Mouse (Mus musculus) midbrain, postnatal 0 days (tissue): ENCODE data around the gene Krt81. TPM values are rescaled to one million over a fixed set of nuclear protein-coding genes. Genes with fewer than 3 reads are reported as not detected.

Experiments used
- ATAC-seq: fragments of 200-750 bp; cut with Nextera tagmentation; 2 replicates; pipeline ENCODE4 v1.8.0; 2017; ENCODE audit warnings: moderate number of reproducible peaks, mild to moderate bottlenecking, moderate TSS enrichment, moderate library complexity; ENCODE audit not compliant: low FRiP score
- DNase-seq: peaks from one replicate; pipeline ENCODE4 v3.0.0-alpha.2; 2015; ENCODE audit warnings: low spot score
- H3K27ac ChIP-seq: fragments of 300-500 bp; sonication (generic); 2 replicates; pipeline ENCODE4 v1.5.1; 2014; ENCODE audit warnings: low read depth, mild to moderate bottlenecking, low read length, mixed read lengths
- H3K27me3 ChIP-seq: fragments of 300-500 bp; sonication (generic); 2 replicates; pipeline ENCODE4 v1.6.1; 2014; ENCODE audit warnings: low read length, control low read depth, mixed read lengths; ENCODE audit not compliant: insufficient read depth
- H3K36me3 ChIP-seq: fragments of 300-500 bp; sonication (generic); 2 replicates; pipeline ENCODE4 v1.6.1; 2014; ENCODE audit warnings: low read length, control low read depth, mixed read lengths; ENCODE audit not compliant: insufficient read depth
- H3K4me1 ChIP-seq: fragments of 300-500 bp; sonication (generic); 2 replicates; pipeline ENCODE4 v1.6.1; 2014; ENCODE audit warnings: mild to moderate bottlenecking, control low read depth, antibody characterized with exemption, low read length, mixed read lengths; ENCODE audit not compliant: insufficient read depth
- H3K4me2 ChIP-seq: fragments of 300-500 bp; sonication (generic); 2 replicates; pipeline ENCODE4 v1.6.1; 2014; ENCODE audit warnings: low read depth, mild to moderate bottlenecking, low read length, mixed read lengths; ENCODE audit not compliant: poor library complexity, severe bottlenecking
- H3K4me3 ChIP-seq: fragments of 300-500 bp; sonication (generic); 2 replicates; pipeline ENCODE4 v1.5.1; 2014; ENCODE audit warnings: low read depth, mild to moderate bottlenecking, low read length, moderate library complexity
- H3K9ac ChIP-seq: fragments of 300-500 bp; sonication (generic); replicated peaks from 2 replicates; pipeline ENCODE4 v1.6.1; 2014; ENCODE audit warnings: mild to moderate bottlenecking, low read length, moderate library complexity, mixed read lengths; ENCODE audit not compliant: poor library complexity, severe bottlenecking
- H3K9me3 ChIP-seq: fragments of 300-500 bp; sonication (generic); 2 replicates; pipeline ENCODE4 v1.6.1; 2016; ENCODE audit warnings: low read length, control low read depth
- CTCF ChIP-seq: IDR thresholded peaks from 2 replicates; pipeline ENCODE4 v1.5.1; 2016; ENCODE audit warnings: antibody characterized with exemption, mild to moderate bottlenecking
- WGBS: fragments of 180-500 bp; shearing (Covaris S2); extraction: QIAGEN DNeasy Blood & Tissue Kit; methylation state at CpG from one replicate; pipeline ENCODE4 v1.1.7; 2014; 5-methylcytosine and 5-hydroxymethylcytosine counted together
- polyA plus RNA-seq: library from polyadenylated mRNA; unstranded; fragments of >200 nt; fragmentation: Nextera tagmentation; extraction: Ambion mirVana; gene quantifications from 2 replicates; pipeline ENCODE4 v1.2.1, GENCODE M21; 2015
- total RNA-seq: library from RNA; depleted of rRNA; stranded (reverse); fragments of >200 nt; gene quantifications from 2 replicates; pipeline ENCODE4 v1.2.3, GENCODE M21; 2014; rRNA removed

The Krt81 gene
- total and polyA plus RNA-seq, 2 experiments from 2014 or later: 0.49 TPM; not detected in 1

DNA sequence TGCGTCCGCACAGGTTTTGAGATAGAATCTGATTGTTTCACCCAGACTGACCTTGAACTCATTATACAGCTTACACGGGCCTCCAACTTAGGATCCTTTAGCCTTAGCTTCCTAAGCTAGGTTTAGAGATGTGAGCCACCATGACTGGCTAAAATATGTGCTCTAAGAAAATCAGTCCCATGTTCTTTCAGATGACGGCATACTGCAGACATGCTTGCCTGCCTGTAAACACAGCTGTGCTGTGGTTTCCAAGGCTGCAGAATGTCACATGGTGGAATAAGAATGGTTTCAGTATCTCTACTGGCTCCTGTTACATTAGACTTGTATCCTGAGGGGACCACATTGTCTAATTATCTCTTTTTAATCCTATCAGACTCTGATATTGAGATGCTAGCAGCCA lies 44.6 kb downstream of the Krt81 start:
- Histone ChIP-seq H3K27me3 (peaks cover 3% of the 10 kb centered on the region; the same call in 1 of the 2 replicates), H3K4me3 (no peak overlapping the region), H3K9me3 (no peaks in the 10 kb centered on the region), H3K27ac (no peak overlapping the region), H3K4me2 (no peak overlapping the region), H3K9ac (no peak overlapping the region), H3K4me1 (no peaks in the 10 kb centered on the region), H3K36me3 (no peaks in the 10 kb centered on the region)
- no peak for TF ChIP-seq CTCF
- DNase-seq (peak; percentile 35), ATAC-seq (no peak)
- 79% methylated on average over 4 of the region's 4 CpGs for WGBS

DNA sequence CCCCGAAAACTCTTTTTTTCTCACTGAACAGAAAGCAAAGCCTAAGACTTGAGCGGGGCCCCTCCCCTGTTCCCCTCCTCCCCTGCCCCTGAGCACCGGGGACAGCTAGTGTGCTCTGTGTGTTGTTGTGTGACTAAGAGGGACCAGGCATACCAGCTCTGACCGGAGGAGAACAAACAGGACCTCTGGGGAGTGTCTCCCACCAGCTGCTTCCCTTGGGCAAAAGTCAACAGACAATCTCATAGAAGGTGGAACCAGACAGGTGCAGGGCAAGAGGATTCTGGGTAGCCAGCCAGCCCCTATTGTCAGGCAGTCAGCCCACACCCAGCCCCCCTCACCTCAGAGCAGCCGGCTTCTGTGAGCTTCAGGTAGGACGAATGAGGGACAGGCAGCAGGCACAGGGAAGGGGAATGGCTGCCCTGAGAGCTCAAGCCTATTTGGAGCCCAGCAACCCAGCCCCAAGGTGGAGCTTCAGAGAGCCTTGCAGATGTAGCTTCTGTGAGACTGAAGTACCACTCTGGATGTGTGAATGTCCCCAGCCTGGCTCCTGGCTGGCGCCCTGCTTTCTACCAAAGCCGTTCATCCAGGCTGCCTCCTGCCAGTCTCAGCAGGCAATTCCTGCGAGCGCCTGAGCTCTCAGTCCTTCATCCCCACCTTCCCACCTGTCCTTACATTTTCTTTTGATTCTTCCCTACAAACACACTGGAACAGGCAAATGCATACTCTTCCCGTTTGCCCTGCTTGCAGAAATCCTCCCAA lies 48.6 kb downstream of the Krt81 start:
- no peak for ATAC-seq
- DNase-seq: no peak
- no peak overlapping the region for H3K27ac ChIP-seq
- 45% methylated on average over 11 of the region's 11 CpGs for WGBS
- H3K4me1 ChIP-seq: no peaks in the 10 kb centered on the region
- H3K4me2 ChIP-seq: no peak overlapping the region
- H3K9me3 ChIP-seq: no peaks in the 10 kb centered on the region
- no peak overlapping the region for H3K9ac ChIP-seq
- H3K27me3 ChIP-seq: peaks cover 13% of the 10 kb centered on the region
- no peak overlapping the region for H3K4me3 ChIP-seq
- no peaks in the 10 kb centered on the region for H3K36me3 ChIP-seq
- no peak for TF ChIP-seq CTCF

DNA sequence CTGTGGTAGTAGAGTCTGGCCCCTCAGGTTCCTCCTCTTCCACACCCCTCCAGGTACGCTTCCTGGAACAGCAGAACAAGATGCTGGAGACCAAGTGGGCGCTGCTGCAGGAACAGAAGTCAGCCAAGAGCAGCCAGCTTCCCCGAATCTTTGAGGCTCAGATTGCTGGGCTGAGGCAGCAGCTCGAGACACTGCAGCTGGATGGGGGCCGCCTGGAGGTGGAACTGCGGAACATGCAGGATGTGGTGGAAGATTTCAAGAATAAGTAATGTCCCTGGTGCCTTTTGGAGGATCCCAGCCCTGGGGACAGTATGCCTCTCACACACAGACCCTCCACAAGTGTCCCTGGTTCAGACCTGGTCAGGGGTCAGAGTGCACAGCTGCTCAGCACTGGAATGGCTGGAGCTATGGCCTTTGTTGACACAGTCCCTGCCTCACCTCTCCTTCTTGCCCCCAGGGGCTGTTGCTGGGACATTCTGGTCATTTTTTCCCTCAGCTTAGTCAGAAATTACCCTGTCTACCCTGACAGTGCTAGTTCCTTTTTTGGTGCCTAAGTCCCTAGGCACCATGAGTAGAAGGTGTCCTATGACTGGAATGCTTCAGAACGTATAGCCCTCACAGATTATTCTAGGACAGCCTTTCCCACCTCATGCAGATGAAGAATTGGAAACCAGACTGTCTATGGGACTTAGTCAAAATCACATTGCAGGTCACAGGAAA lies 49.5 kb downstream of the Krt81 start:
- ATAC-seq: no peak
- Histone ChIP-seq H3K4me1 (no peaks in the 10 kb centered on the region), H3K36me3 (no peaks in the 10 kb centered on the region), H3K9ac (no peak overlapping the region), H3K4me3 (no peak overlapping the region), H3K4me2 (no peak overlapping the region), H3K9me3 (no peaks in the 10 kb centered on the region), H3K27ac (no peak overlapping the region), H3K27me3 (peaks cover 10% of the 10 kb centered on the region)
- WGBS: 57% methylated on average over 7 of the region's 7 CpGs
- DNase-seq: no peak
- TF ChIP-seq CTCF: peak; percentile 35

DNA sequence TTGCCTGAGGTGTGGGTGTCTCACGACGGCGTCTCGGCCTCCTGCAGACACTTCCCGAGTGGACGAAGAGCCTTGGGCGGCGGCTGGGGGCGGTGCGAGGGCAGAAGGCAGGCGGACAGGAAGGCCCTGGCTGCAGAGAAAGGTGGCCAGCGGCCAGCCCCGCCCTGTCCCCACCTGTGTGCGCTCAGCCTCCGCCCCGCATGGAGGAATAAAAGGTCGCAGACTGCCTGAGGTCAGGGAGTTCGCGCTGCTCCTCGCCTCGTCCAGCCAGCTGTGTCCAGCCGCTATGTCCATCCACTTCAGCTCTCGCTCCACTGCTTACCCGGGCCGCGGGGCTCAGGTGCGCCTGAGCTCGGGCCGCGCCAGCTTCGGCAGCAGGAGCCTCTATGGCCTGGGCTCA lies 51.4 kb downstream of the Krt81 start:
- Histone ChIP-seq H3K4me1 (no peaks in the 10 kb centered on the region), H3K9ac (no peak overlapping the region), H3K27ac (no peak overlapping the region), H3K27me3 (peaks cover 10% of the 10 kb centered on the region), H3K36me3 (no peaks in the 10 kb centered on the region), H3K4me3 (no peak overlapping the region), H3K4me2 (no peak overlapping the region), H3K9me3 (no peaks in the 10 kb centered on the region)
- 27% methylated on average over 31 of the region's 31 CpGs for WGBS
- TF ChIP-seq CTCF: no peak
- ATAC-seq: no peak
- DNase-seq: no peak

DNA sequence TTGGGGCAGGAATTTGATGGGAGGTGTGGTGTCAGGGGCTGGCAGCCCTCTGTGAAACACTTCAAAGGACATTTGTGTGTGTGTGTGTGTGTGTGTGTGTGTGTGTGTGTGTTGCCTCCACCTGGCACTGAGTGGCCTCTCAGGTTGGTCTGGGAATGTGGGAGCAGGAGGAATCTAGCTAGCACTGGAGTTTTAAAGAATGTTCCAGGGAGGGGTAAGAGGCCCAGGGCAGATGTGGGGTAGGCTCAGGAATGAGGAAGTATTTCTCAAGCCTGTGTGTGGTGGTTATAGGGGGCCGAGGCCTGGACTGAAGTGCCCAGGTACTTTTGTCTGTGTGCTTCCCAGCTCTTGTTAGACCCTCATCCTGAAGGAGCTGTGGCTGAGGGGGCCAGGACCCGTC lies 52.8 kb downstream of the Krt81 start, which contains the start of gene Krt7:
Krt7 (plus strand) TSS at position 269 of the 400 bp plus-strand sequence.
- H3K4me3 ChIP-seq: no peak within 1 kb of the TSS
- DNase-seq (no peak), ATAC-seq (no peak)
- H3K4me2 ChIP-seq: no peak within 1 kb of the TSS
- no peaks in the 10 kb centered on the region for H3K36me3 ChIP-seq
- TF ChIP-seq CTCF: no peak
- peaks cover 10% of the 10 kb centered on the region for H3K27me3 ChIP-seq
- no peak within 1 kb of the TSS for H3K27ac ChIP-seq
- no peaks in the 10 kb centered on the region for H3K4me1 ChIP-seq
- no peaks in the 10 kb centered on the region for H3K9me3 ChIP-seq
- WGBS: 64% methylated on average over 2 of the region's 2 CpGs
- no peak within 1 kb of the TSS for H3K9ac ChIP-seq

Other genes starting within 250 kb of the Krt81 start
- gene Grasp, start 239.6 kb downstream of the Krt81 start, total RNA-seq: 6.3 and 7.7 TPM in 2 replicates
- 1.8 and 1.9 TPM in 2 replicates for gene Grasp, start 239.6 kb downstream of the Krt81 start, polyA plus RNA-seq
- 6.9 and 7.7 TPM in 2 replicates for gene Nr4a1, start 209.5 kb downstream of the Krt81 start, total RNA-seq
- 6.9 and 7.0 TPM in 2 replicates for gene Nr4a1, start 209.5 kb downstream of the Krt81 start, polyA plus RNA-seq
- gene Atg101, start 179.5 kb downstream of the Krt81 start, total RNA-seq: 33.5 and 61.1 TPM in 2 replicates
- 74.2 and 75.6 TPM in 2 replicates for gene Atg101, start 179.5 kb downstream of the Krt81 start, polyA plus RNA-seq
- gene 6030408B16Rik, start 170.5 kb downstream of the Krt81 start, total RNA-seq: not detected in 2 replicates
- gene 6030408B16Rik, start 170.5 kb downstream of the Krt81 start, polyA plus RNA-seq: 0.22 and 0.33 TPM in 2 replicates
- gene Krt80, start 93.6 kb downstream of the Krt81 start, total RNA-seq: 0.09 and 1.0 TPM in 2 replicates
- gene Krt80, start 93.6 kb downstream of the Krt81 start, polyA plus RNA-seq: 0.16 and 0.33 TPM in 2 replicates
- 0.49 and 0.52 TPM in 2 replicates for gene Krt7, start 52.7 kb downstream of the Krt81 start, total RNA-seq
- gene Krt7, start 52.7 kb downstream of the Krt81 start, polyA plus RNA-seq: 0.20 and 0.82 TPM in 2 replicates
- 0.76 and 1.2 TPM in 2 replicates for gene Krt87, start 24.9 kb downstream of the Krt81 start, total RNA-seq
- gene Krt87, start 24.9 kb downstream of the Krt81 start, polyA plus RNA-seq: 0.76 and 0.84 TPM in 2 replicates
- gene Krt88, start 16.0 kb downstream of the Krt81 start, total RNA-seq: not detected in 2 replicates
- not detected in 2 replicates for gene Krt88, start 16.0 kb downstream of the Krt81 start, polyA plus RNA-seq
- gene Krt86, start 9.7 kb upstream of the Krt81 start, total RNA-seq: 0.38 TPM in 1 of 2 replicates, not detected in the other
- 0.15 and 0.17 TPM in 2 replicates for gene Krt86, start 9.7 kb upstream of the Krt81 start, polyA plus RNA-seq
- gene Krt83, start 27.8 kb upstream of the Krt81 start, total RNA-seq: not detected in 2 replicates
- gene Krt83, start 27.8 kb upstream of the Krt81 start, polyA plus RNA-seq: not detected in 2 replicates
- not detected in 2 replicates for gene Gm49425, start 53.5 kb upstream of the Krt81 start, total RNA-seq
- not detected in 2 replicates for gene Gm49425, start 53.5 kb upstream of the Krt81 start, polyA plus RNA-seq
- gene Krt84, start 69.1 kb upstream of the Krt81 start, total RNA-seq: not detected in 2 replicates
- gene Krt84, start 69.1 kb upstream of the Krt81 start, polyA plus RNA-seq: not detected in 2 replicates
- not detected in 2 replicates for gene Krt82, start 86.9 kb upstream of the Krt81 start, total RNA-seq
- not detected in 2 replicates for gene Krt82, start 86.9 kb upstream of the Krt81 start, polyA plus RNA-seq
- 0.09 TPM in 1 of 2 replicates, not detected in the other for gene Krt90, start 99.2 kb upstream of the Krt81 start, total RNA-seq
- 0.41 and 0.50 TPM in 2 replicates for gene Krt90, start 99.2 kb upstream of the Krt81 start, polyA plus RNA-seq
- gene Krt75, start 110.2 kb upstream of the Krt81 start, total RNA-seq: 0.05 TPM in 1 of 2 replicates, not detected in the other
- 0.12 TPM in 2 replicates for gene Krt75, start 110.2 kb upstream of the Krt81 start, polyA plus RNA-seq
- not detected in 2 replicates for gene Gm5414, start 164.4 kb upstream of the Krt81 start, total RNA-seq
- gene Gm5414, start 164.4 kb upstream of the Krt81 start, polyA plus RNA-seq: not detected in 2 replicates
- not detected in 2 replicates for gene Gm5478, start 183.6 kb upstream of the Krt81 start, total RNA-seq
- not detected in 2 replicates for gene Gm5478, start 183.6 kb upstream of the Krt81 start, polyA plus RNA-seq
- gene Krt6b, start 216.5 kb upstream of the Krt81 start, total RNA-seq: not detected in 2 replicates
- 0.07 TPM in 1 of 2 replicates, not detected in the other for gene Krt6b, start 216.5 kb upstream of the Krt81 start, polyA plus RNA-seq
- gene Krt6a, start 230.6 kb upstream of the Krt81 start, total RNA-seq: not detected in 2 replicates
- not detected in 2 replicates for gene Krt6a, start 230.6 kb upstream of the Krt81 start, polyA plus RNA-seq
- gene Krt5, start 249.1 kb upstream of the Krt81 start, total RNA-seq: 6.4 TPM in 1 of 2 replicates, not detected in the other
- gene Krt5, start 249.1 kb upstream of the Krt81 start, polyA plus RNA-seq: 0.14 TPM in 1 of 2 replicates, not detected in the other